Comparison of ENCODE assay signal across 8 mouse cellular contexts in genomic region chr6:125354352-125355151, GRCm38 (mm10). TPM values are rescaled to one million over a fixed set of nuclear protein-coding genes. Genes with fewer than 3 reads are reported as not detected.
DNase-seq lines count a peak whose midpoint lies in the region; ATAC-seq and TF ChIP-seq lines count a peak whose summit lies in the region.

No protein-coding gene starts in this region.

- peak overlapping the region; percentile 54 for H3K27ac ChIP-seq in layer of hippocampus, adult 2 months
- peak overlapping the region; percentile 75 for H3K27ac ChIP-seq in intestine, embryonic 15.5 days
- 0 out of 2 replicates have a peak overlapping the region, but pooled peaks have one; percentile 24 for H3K27ac ChIP-seq in liver, embryonic 15.5 days (replicated peaks)
- H3K27ac ChIP-seq in small intestine, adult 2 months (ENCODE audit: insufficient read depth, low read depth, low read length), result peak overlapping the region; percentile 87

- H3K9ac ChIP-seq in intestine, embryonic 15.5 days, result peak overlapping the region; percentile 26; the same call in 1 of the 2 replicates
- H3K9ac ChIP-seq in liver, embryonic 15.5 days, result no peak overlapping the region

- no peaks in the 10 kb centered on the region for H3K9me3 ChIP-seq in intestine, embryonic 15.5 days
- H3K9me3 ChIP-seq in liver, embryonic 15.5 days (replicated peaks), result no peaks in the 10 kb centered on the region

- no peak for DNase-seq in layer of hippocampus, adult 2 months (ENCODE audit: low spot score in 2 of 2)
- no peak for DNase-seq in layer of hippocampus, postnatal 36 days
- peak; percentile 43 for DNase-seq in R1 (ENCODE audit: low read depth, low spot score)
- DNase-seq in gastrocnemius, postnatal 14 days, result peak; percentile 78
- no peak for DNase-seq in spleen, postnatal 36 days (ENCODE audit: low spot score in 2 of 2)

- H3K4me3 ChIP-seq in layer of hippocampus, adult 2 months, result no peak overlapping the region
- peak overlapping the region; percentile 11; the same call in 1 of the 2 replicates for H3K4me3 ChIP-seq in intestine, embryonic 15.5 days (replicated peaks)
- no peak overlapping the region for H3K4me3 ChIP-seq in liver, embryonic 15.5 days (replicated peaks)
- peak overlapping the region; percentile 39 for H3K4me3 ChIP-seq in small intestine, adult 2 months (ENCODE audit: low read depth, low read length)

- peak; percentile 49 for ATAC-seq in intestine, embryonic 15.5 days
- ATAC-seq in liver, embryonic 15.5 days (ENCODE audit: insufficient read depth), result peak; percentile 29; the same call in 1 of the 2 replicates

- H3K36me3 ChIP-seq in intestine, embryonic 15.5 days, result peaks cover 13% of the 10 kb centered on the region
- peaks cover 22% of the 10 kb centered on the region for H3K36me3 ChIP-seq in liver, embryonic 15.5 days (replicated peaks)
- peaks cover 33% of the 10 kb centered on the region for H3K36me3 ChIP-seq in small intestine, adult 2 months (ENCODE audit: control insufficient read depth, insufficient read depth, low read length)

- no peaks in the 10 kb centered on the region for H3K27me3 ChIP-seq in intestine, embryonic 15.5 days (replicated peaks)
- peaks cover 10% of the 10 kb centered on the region; the same call in 1 of the 2 replicates for H3K27me3 ChIP-seq in liver, embryonic 15.5 days
- no peaks in the 10 kb centered on the region for H3K27me3 ChIP-seq in small intestine, adult 2 months (ENCODE audit: control insufficient read depth, insufficient read depth, low read length)

- peak overlapping the region; percentile 53 for H3K4me2 ChIP-seq in intestine, embryonic 15.5 days (replicated peaks)
- peak overlapping the region; percentile 71 for H3K4me2 ChIP-seq in liver, embryonic 15.5 days

- H3K4me1 ChIP-seq in intestine, embryonic 15.5 days (replicated peaks), result peaks cover 59% of the 10 kb centered on the region
- H3K4me1 ChIP-seq in liver, embryonic 15.5 days (replicated peaks), result peaks cover 54% of the 10 kb centered on the region
- peaks cover 43% of the 10 kb centered on the region for H3K4me1 ChIP-seq in small intestine, adult 2 months (ENCODE audit: control insufficient read depth, insufficient read depth, insufficient read length, low read length)

- intact Hi-C loops in gastrocnemius, postnatal 14 days (cut with DNase I; ENCODE audit: low total_unique reads), result no loop called here

- TF ChIP-seq CTCF in layer of hippocampus, adult 2 months (conservative IDR thresholded peaks at IDR 0.05), result no peak
- TF ChIP-seq CTCF in small intestine, adult 2 months (IDR thresholded peaks at IDR 0.05; ENCODE audit: extremely low read depth, insufficient read length, insufficient replicate concordance, low read depth, low read length), result no peak

- 9% methylated on average over 14 of the region's 14 CpGs for WGBS in intestine, embryonic 15.5 days
- 11% methylated on average over 14 of the region's 14 CpGs for whole genome bisulfite sequencing in liver, embryonic 15.5 days (ENCODE audit: insufficient replicate concordance)
- 15% methylated on average over 14 of the region's 14 CpGs for WGBS in small intestine, adult 2 months

- TF ChIP-seq POLR2A in small intestine, adult 2 months (IDR thresholded peaks at IDR 0.05; ENCODE audit: low read depth, low read length), result no peak; the same call in 1 of the 2 replicates

RNA-seq across cellular contexts. Expression of gene Tnfrsf1a, which starts 5.4 kb away (rescaled TPM):
- 10 to 100 TPM; 12.0 to 12.1 TPM for total RNA-seq in layer of hippocampus, adult 2 months (2021)
- total RNA-seq in layer of hippocampus, postnatal 36 days (2021), result 10 to 100 TPM in 1 of 2 experiments, 1 to 10 TPM in 1; 9.9 to 12.6 TPM
- total RNA-seq in gastrocnemius, postnatal 14 days (2021), result 10 to 100 TPM; 42.1 to 42.3 TPM
- 69.1 and 71.4 TPM in 2 replicates for polyA plus RNA-seq in intestine, embryonic 15.5 days (2015; fragmentation: Nextera tagmentation; extraction: Ambion mirVana)
- 29.4 and 31.0 TPM in 2 replicates for polyA plus RNA-seq in liver, embryonic 15.5 days (2015; fragmentation: Nextera tagmentation; extraction: Ambion mirVana)
- polyA plus RNA-seq in small intestine, adult 2 months (2012; rRNA removed), result 90.5 and 207 TPM in 2 replicates

RNA-seq across cellular contexts. Expression of gene Plekhg6, which starts 26.0 kb away (rescaled TPM):
- under 1 TPM in 1 of 2 experiments, not detected in 1; 0.17 TPM for total RNA-seq in layer of hippocampus, adult 2 months (2021)
- under 1 TPM in 1 of 2 experiments, not detected in 1; 0.25 TPM for total RNA-seq in layer of hippocampus, postnatal 36 days (2021)
- total RNA-seq in gastrocnemius, postnatal 14 days (2021), result not detected
- polyA plus RNA-seq in intestine, embryonic 15.5 days (2015; fragmentation: Nextera tagmentation; extraction: Ambion mirVana), result 7.3 and 8.9 TPM in 2 replicates
- polyA plus RNA-seq in liver, embryonic 15.5 days (2015; fragmentation: Nextera tagmentation; extraction: Ambion mirVana), result 0.70 and 0.86 TPM in 2 replicates
- 26.0 and 66.6 TPM in 2 replicates for polyA plus RNA-seq in small intestine, adult 2 months (2012; rRNA removed)

RNA-seq across cellular contexts. Expression of gene Scnn1a, which starts 34.1 kb away (rescaled TPM):
- 1 to 10 TPM; 4.3 to 5.2 TPM for total RNA-seq in layer of hippocampus, adult 2 months (2021)
- total RNA-seq in layer of hippocampus, postnatal 36 days (2021), result 1 to 10 TPM; 4.1 to 4.3 TPM
- under 1 TPM; 0.22 to 0.27 TPM for total RNA-seq in gastrocnemius, postnatal 14 days (2021)
- polyA plus RNA-seq in intestine, embryonic 15.5 days (2015; fragmentation: Nextera tagmentation; extraction: Ambion mirVana), result 2.6 and 3.3 TPM in 2 replicates
- 0.64 and 0.79 TPM in 2 replicates for polyA plus RNA-seq in liver, embryonic 15.5 days (2015; fragmentation: Nextera tagmentation; extraction: Ambion mirVana)
- polyA plus RNA-seq in small intestine, adult 2 months (2012; rRNA removed), result 11.7 and 11.9 TPM in 2 replicates

RNA-seq across cellular contexts. Expression of gene Ltbr, which starts 40.9 kb away (rescaled TPM):
- total RNA-seq in layer of hippocampus, adult 2 months (2021), result 1 to 10 TPM; 6.6 to 9.8 TPM
- 1 to 10 TPM; 6.9 to 7.0 TPM for total RNA-seq in layer of hippocampus, postnatal 36 days (2021)
- 10 to 100 TPM; 24.8 to 26.3 TPM for total RNA-seq in gastrocnemius, postnatal 14 days (2021)
- polyA plus RNA-seq in intestine, embryonic 15.5 days (2015; fragmentation: Nextera tagmentation; extraction: Ambion mirVana), result 78.6 and 83.8 TPM in 2 replicates
- polyA plus RNA-seq in liver, embryonic 15.5 days (2015; fragmentation: Nextera tagmentation; extraction: Ambion mirVana), result 20.6 and 25.1 TPM in 2 replicates
- 122 and 167 TPM in 2 replicates for polyA plus RNA-seq in small intestine, adult 2 months (2012; rRNA removed)

Comparison
In these comparisons a context has a peak if more than half of its experiments do, and no peak if none do; other contexts are left out.
1. DNase-seq: peak in R1 (single experiment) and gastrocnemius, postnatal 14 days (single experiment); none in layer of hippocampus, adult 2 months (0 of 2), layer of hippocampus, postnatal 36 days (0 of 2) and spleen, postnatal 36 days (0 of 2).
2. H3K27ac ChIP-seq: peak in every context shown above with its lines; median percentile 87 in small intestine, adult 2 months; 75 in intestine, embryonic 15.5 days; 54 in layer of hippocampus, adult 2 months; 24 in liver, embryonic 15.5 days.
3. H3K4me3 ChIP-seq: peak in intestine, embryonic 15.5 days (single experiment) and small intestine, adult 2 months (single experiment); none in layer of hippocampus, adult 2 months (single experiment) and liver, embryonic 15.5 days (single experiment).
4. RNA of gene Scnn1a, which starts 34.1 kb away (total RNA-seq): 4.3 to 5.2 TPM in layer of hippocampus, adult 2 months and 4.1 to 4.3 TPM in layer of hippocampus, postnatal 36 days; 0.22 to 0.27 TPM in gastrocnemius, postnatal 14 days; every median in the first group is over 4 times any median in the second.